Mouse (Mus musculus) small intestine, adult 2 months (tissue): ENCODE measurements at regions not wholly inside any gene's neighbourhood (a gene's known extent, or its start where the extent isn't known, plus 50 kb on each side); places are given as distances from the start of the nearest gene placed in this dataset.
"Not testable (repeated sequence)": the region's sequence is repeated elsewhere in the genome, so short reads cannot be mapped to it uniquely, and the experiment has no call there.

Experiments used
- H3K27ac ChIP-seq: fragments of 200-500 bp; 2 replicates; pipeline ENCODE4 v1.5.1; 2012; ENCODE audit warnings: low read depth, low read length, control low read depth, inconsistent platforms; ENCODE audit not compliant: insufficient read depth
- H3K27me3 ChIP-seq: fragments of 200-500 bp; 2 replicates; pipeline ENCODE4 v1.6.1; 2012; ENCODE audit warnings: mild to moderate bottlenecking, moderate library complexity, low read length, inconsistent platforms; ENCODE audit not compliant: control insufficient read depth, insufficient read depth
- H3K36me3 ChIP-seq: fragments of 200-500 bp; 2 replicates; pipeline ENCODE4 v1.6.1; 2012; ENCODE audit warnings: mild to moderate bottlenecking, low read length, control low read depth, inconsistent platforms; ENCODE audit not compliant: control insufficient read depth, insufficient read depth
- H3K4me1 ChIP-seq: fragments of 200-500 bp; 2 replicates; pipeline ENCODE4 v1.6.1; 2012; ENCODE audit warnings: low read length, inconsistent platforms, mixed read lengths; ENCODE audit not compliant: control insufficient read depth, insufficient read depth, insufficient read length
- H3K4me3 ChIP-seq: fragments of 200-500 bp; 2 replicates; pipeline ENCODE4 v1.5.1; 2012; ENCODE audit warnings: low read depth, mild to moderate bottlenecking, control low read depth, inconsistent platforms, low read length, moderate library complexity
- CTCF ChIP-seq: fragments of 200-500 bp; IDR thresholded peaks from 2 replicates; pipeline ENCODE4 v1.5.1; 2012; ENCODE audit warnings: low read depth, mild to moderate bottlenecking, control low read depth, inconsistent platforms, low read length, moderate library complexity, mixed read lengths; ENCODE audit not compliant: insufficient replicate concordance, insufficient read length; ENCODE audit errors: extremely low read depth
- WGBS: fragments of 180-500 bp; shearing (Covaris S2); methylation state at CpG from one replicate; pipeline ENCODE4 v1.1.7; 2018; 5-methylcytosine and 5-hydroxymethylcytosine counted together

DNA sequence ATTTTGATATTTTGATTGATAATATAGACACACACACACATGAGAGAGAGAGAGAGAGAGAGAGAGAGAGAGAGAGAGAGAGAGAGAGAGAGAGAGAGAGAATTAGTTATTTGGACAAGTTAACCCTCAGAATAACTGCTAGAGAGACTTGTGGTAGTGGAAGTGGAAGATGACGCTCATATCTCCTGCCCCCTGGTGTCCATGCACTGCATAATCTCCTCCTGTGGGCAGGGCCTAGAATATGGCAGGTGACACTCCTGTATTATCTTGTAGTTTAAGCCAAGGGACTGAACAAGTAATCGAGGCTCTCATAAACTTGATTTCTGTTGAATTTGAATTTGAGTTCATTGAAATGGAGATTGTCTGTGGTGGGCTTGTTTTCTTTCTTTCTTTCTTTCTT, 663.5 kb upstream of the Olfr1507 start:
- not testable (repeated sequence) for H3K4me3 ChIP-seq, H3K4me1 ChIP-seq, H3K27ac ChIP-seq, H3K27me3 ChIP-seq, H3K36me3 ChIP-seq
- WGBS = no CpG with 5 or more reads among the region's 2 CpGs

DNA sequence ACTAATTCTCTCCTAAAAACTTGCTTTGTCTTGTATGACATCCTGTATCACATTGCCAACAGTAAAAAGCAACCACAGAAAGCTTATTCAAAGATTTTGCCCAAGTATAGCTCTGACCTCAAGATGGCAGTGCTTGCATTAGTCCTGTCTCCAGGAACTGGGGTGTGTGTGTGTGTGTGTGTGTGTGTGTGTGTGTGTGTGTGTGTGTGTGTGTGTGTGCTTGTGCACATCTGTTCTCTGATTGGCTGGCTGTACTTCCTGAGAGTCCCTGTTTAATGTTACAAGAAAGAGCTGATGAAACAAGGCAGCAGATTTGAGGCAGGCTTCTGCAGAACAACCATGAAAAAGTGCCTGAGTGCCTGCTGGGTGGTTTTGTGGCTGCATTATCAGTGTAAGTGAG, 639.2 kb upstream of the Olfr1507 start:
- not testable (repeated sequence) for H3K27me3 ChIP-seq, H3K4me1 ChIP-seq, H3K4me3 ChIP-seq, H3K36me3 ChIP-seq, H3K27ac ChIP-seq

DNA sequence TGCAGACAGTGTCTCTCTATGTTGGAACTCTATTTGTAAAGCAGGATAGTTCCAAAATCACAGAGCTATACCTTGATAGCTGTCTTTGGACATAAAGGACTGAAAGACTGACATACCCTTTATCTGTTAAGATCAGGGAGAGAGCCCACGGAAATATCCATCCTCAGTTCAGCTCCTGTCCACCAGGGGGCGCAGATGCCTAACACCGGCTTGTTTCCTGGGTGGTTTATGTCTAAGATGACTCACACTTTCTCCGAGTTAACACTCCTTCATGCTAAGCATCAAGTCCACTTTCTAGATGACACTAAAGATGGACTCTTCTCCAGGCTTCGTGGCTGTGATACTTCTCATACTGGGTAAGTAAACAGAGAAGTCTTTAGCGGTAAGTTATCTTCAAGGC, 636.8 kb upstream of the Olfr1507 start:
- H3K36me3 ChIP-seq, H3K27me3 ChIP-seq, H3K4me3 ChIP-seq, H3K27ac ChIP-seq, H3K4me1 ChIP-seq: not testable (repeated sequence)
- peak; percentile 55; the same call in 1 of the 2 replicates for TF ChIP-seq CTCF
- 15% methylated on average over 6 of the region's 6 CpGs for WGBS

DNA sequence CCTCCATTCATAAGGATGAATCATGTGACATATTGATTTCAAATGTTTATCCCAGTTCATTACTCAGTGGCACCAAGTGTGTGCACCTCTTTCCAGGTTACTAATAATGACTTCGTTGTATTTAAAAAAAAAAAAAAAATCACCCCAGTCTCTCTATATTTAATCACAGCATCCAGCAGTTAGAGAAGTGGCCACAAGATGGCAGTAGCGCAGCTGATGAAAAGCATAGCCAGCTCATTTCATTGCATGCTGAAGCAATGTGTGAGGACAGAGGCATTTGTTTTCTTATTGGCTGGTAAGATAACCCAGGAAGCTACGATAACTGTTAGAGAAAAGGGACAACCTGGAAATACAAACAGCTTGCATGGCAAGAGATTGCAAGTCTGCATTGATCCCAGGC, 626.2 kb upstream of the Olfr1507 start:
- H3K4me3 ChIP-seq, H3K4me1 ChIP-seq, H3K27ac ChIP-seq, H3K36me3 ChIP-seq, H3K27me3 ChIP-seq: not testable (repeated sequence)
- 3% methylated on average over 3 of the region's 3 CpGs for WGBS

DNA sequence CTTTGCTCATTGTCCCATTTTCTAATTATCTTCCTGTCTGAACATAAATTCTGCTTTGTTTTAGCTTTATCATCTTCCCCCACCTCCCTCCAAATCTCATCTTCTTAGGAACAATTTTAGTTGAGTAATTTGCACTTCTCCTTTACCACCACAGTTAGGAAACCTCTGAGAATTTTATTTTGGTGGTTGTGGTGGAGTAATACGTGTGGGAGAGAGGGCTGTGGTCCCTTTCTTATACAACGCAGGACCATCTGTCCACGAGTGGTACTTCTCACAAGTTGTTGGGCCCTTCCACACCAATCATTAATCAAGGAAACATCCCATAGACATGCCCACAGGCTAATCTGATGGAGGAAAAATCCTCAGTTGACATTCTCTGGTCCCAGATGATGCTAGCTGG, 614.2 kb upstream of the Olfr1507 start:
- not testable (repeated sequence) for H3K27ac ChIP-seq, H3K4me1 ChIP-seq, H3K4me3 ChIP-seq, H3K27me3 ChIP-seq, H3K36me3 ChIP-seq
- 59% methylated on average over 3 of the region's 3 CpGs for whole genome bisulfite sequencing

DNA sequence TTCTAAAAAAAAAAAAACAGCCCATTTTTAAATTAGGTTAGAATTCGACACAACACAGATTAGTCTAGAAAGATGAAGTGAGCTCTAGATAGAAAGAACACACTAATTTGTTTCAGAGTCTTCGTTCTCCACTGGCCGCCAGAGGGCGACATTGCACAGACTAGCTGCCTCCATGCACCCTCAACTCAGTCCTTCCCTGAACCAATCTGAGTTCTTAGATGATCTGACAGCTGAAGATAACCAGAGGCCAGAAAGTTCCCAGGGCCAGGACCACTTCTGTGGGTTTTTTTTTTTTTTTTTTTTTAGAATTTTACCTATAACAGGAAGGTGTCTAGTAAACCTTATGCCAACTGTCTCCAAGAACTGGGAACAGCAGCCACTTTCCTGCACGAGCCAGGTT, 605.8 kb upstream of the Olfr1507 start:
- 23% methylated on average over 5 of the region's 5 CpGs for WGBS
- not testable (repeated sequence) for H3K4me1 ChIP-seq, H3K4me3 ChIP-seq

DNA sequence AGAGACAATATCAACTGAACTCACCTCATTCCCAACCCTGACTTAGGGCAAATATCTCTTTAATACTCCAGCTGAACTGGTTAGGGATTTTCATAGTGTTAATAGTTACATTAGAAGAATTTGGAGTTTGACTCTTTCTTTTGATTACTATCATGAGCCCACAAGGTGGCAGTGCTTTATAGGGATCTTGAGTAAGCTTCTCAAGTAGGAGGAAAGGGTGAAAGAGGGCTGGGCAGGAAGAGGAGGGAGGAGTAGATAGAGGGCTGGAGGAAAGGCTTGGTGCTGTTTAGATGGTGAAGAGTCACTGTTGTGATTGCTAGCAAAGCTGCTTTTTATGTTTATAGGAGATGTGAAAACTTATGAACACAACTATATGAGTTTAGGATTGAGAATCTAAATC, 595.4 kb upstream of the Olfr1507 start:
- not testable (repeated sequence) for H3K27ac ChIP-seq, H3K27me3 ChIP-seq, H3K36me3 ChIP-seq, H3K4me3 ChIP-seq, H3K4me1 ChIP-seq

More for the DNA sequence above, 605.8 kb upstream of the Olfr1507 start:
- H3K27ac ChIP-seq, H3K36me3 ChIP-seq, H3K27me3 ChIP-seq: not testable (repeated sequence)

DNA sequence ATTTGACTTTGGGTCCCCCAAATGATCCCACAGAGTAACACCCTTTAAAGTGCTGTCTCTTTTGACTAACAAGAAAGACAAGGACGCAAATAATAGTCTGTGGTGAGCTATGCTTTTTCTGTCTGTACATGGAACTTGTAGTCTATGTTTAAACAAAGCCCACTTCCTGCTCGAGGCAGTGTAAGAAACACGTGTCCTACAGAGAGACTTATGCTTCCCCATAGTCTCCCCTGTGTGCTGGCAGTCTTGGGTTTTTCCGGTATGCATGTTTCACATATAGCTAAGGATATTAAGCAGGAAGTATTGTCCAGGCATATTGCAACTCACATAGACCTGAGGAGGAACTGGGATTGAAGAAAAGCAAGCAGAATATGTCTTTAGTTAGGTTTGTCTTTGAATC, 586.3 kb upstream of the Olfr1507 start:
- not testable (repeated sequence) for H3K36me3 ChIP-seq

DNA sequence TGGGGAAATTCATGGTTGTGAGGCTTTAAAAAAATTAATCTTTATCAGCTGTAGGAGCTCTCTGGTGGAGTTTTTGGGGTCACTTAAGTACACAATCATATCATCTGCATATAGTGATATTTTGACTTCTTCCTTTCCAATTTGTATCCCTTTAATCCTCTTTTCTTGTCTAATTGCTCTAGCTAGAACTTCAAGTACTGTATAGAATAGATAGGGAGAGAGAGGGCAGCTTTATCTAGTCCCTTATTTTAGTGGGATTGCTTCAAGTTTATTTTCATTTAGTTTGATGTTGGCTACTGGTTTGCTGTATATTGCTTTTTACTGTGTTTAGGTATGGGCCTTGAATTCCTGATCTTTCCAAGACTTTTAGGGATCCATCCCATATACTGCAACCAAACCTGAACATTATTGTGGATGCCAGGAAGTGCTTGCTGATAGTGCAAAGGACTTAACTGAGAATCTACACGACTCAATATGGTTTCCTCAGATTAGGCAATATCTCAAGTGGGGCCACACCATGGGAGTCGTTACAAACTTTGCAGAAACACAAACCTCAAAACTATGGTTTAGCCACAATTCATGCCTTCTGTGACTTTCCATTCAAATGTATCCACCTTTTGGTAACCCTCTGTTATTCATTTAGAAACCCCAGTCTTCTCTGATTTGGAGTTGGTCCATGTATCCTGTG, 585.6 kb upstream of the Olfr1507 start:
- H3K36me3 ChIP-seq, H3K4me1 ChIP-seq, H3K27ac ChIP-seq, H3K27me3 ChIP-seq, H3K4me3 ChIP-seq: not testable (repeated sequence)
- WGBS = 45% methylated on average over 1 of the region's 2 CpGs

More for the DNA sequence above, 586.3 kb upstream of the Olfr1507 start:
- not testable (repeated sequence) for H3K4me1 ChIP-seq, H3K27ac ChIP-seq, H3K4me3 ChIP-seq, H3K27me3 ChIP-seq
- 64% methylated on average over 4 of the region's 4 CpGs for WGBS

DNA sequence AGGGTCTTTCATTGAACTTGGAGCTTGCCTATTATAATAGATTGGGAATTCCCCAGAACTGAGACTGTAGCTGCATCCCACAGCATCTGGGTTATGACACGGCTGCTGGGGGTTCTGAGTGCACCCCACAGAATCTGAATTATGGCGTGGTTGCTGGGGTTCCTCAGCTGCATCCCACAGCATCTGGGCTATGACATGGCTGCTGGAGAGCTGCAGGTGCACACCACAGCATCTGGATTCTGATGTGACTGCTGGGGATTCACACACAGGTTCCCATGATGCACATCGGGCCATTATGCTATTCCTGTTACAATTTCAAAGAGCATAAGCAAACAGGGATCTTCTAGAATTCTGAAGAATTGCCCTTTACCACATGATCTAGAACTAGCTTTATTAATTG, 585.0 kb upstream of the Olfr1507 start:
- H3K36me3 ChIP-seq, H3K4me3 ChIP-seq, H3K4me1 ChIP-seq, H3K27me3 ChIP-seq, H3K27ac ChIP-seq: not testable (repeated sequence)
- WGBS = 85% methylated on average over 3 of the region's 3 CpGs

DNA sequence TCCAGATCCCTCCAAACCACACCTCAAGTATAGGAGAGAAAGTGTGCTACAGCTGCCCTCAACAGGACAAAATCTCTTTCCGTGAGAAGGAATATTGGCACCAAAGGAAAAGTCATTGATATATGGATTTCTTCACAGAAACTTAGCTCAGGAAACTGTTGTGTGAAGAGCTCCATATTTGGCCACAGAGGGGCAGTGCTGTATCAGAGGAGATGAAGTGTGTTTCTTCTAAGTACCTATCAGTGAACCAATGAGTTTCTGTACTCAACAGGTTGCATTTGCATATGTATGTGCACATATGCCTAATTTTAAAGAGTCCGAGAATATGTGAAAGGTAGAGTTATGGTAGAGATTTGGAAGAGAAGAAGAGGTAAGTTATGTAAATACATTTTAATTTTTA, 580.4 kb upstream of the Olfr1507 start:
- 70% methylated on average over 2 of the region's 2 CpGs for WGBS
- not testable (repeated sequence) for H3K4me1 ChIP-seq, H3K36me3 ChIP-seq, H3K4me3 ChIP-seq, H3K27ac ChIP-seq, H3K27me3 ChIP-seq

DNA sequence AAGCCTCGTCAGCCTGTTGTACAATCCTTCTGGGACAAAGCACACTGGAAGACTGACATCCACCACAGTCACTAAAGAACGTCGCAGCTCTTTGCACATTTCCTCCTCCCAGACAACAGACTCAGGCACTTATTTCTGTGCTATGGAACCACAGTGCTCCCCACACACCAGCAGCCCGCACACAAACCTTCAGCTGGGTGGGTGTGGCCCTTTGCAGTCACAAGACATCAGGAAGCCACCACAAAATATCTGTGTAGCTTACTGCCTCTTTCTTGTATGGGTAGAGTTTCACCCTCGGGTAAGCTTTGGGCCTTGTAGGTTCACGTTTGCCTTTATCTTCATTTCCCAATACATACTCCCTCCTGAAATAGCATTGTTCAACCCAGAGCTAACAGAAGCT, 577.6 kb upstream of the Olfr1507 start:
- not testable (repeated sequence) for H3K36me3 ChIP-seq, H3K27me3 ChIP-seq, H3K4me3 ChIP-seq, H3K4me1 ChIP-seq, H3K27ac ChIP-seq
- WGBS = 58% methylated on average over 6 of the region's 6 CpGs
